Mouse (Mus musculus): ENCODE measurements around the gene Myh2. TPM values are rescaled to one million over a fixed set of nuclear protein-coding genes. Genes with fewer than 3 reads are reported as not detected.

Myh2 gene
- polyA plus RNA-seq, 1 experiment = 6.8 TPM

GRCm38 (mm10) chr11:67236799-67237198, 66.0 kb downstream of the Myh2 start:
- Histone ChIP-seq H3K27ac (ENCODE audit: control insufficient read depth, insufficient read depth, low read depth, low read length, poor library complexity) (no peak overlapping the region), H3K4me1 (ENCODE audit: control insufficient read depth, insufficient read depth, low read length) (no peaks in the 10 kb centered on the region), H3K4me3 (replicated peaks; ENCODE audit: control insufficient read depth, low read depth, low read length) (no peak overlapping the region)
- WGBS = 74% methylated on average over 9 of the region's 9 CpGs
- TF ChIP-seq POLR2A (IDR thresholded peaks at IDR 0.05; ENCODE audit: borderline replicate concordance, control insufficient read depth, low read depth, low read length) (no peak), CTCF (IDR thresholded peaks at IDR 0.05; ENCODE audit: control insufficient read depth, insufficient read depth, low read length) (no peak)

- no peak for TF ChIP-seq CTCF (IDR thresholded peaks at IDR 0.05; ENCODE audit: control insufficient read depth, insufficient read depth, low read length)
- TF ChIP-seq POLR2A (IDR thresholded peaks at IDR 0.05; ENCODE audit: borderline replicate concordance, control insufficient read depth, low read depth, low read length) = no peak
- WGBS = 81% methylated on average over 5 of the region's 5 CpGs
- Histone ChIP-seq H3K4me3 (replicated peaks; ENCODE audit: control insufficient read depth, low read depth, low read length) (no peak within 1 kb of the TSS), H3K4me1 (ENCODE audit: control insufficient read depth, insufficient read depth, low read length) (no peaks in the 10 kb centered on the region), H3K27ac (ENCODE audit: control insufficient read depth, insufficient read depth, low read depth, low read length, poor library complexity) (no peak within 1 kb of the TSS)
These were observed 66.8 kb downstream of the Myh2 start, which contains the start of gene Myh4 for GRCm38 (mm10) chr11:67237481-67238079. Gene Myh4 (plus strand): TSS chr11:67238029.

- 84% methylated on average over 6 of the region's 6 CpGs for WGBS
- no peaks in the 10 kb centered on the region for H3K4me1 ChIP-seq (ENCODE audit: control insufficient read depth, insufficient read depth, low read length)
- TF ChIP-seq POLR2A (IDR thresholded peaks at IDR 0.05; ENCODE audit: borderline replicate concordance, control insufficient read depth, low read depth, low read length) (no peak), CTCF (IDR thresholded peaks at IDR 0.05; ENCODE audit: control insufficient read depth, insufficient read depth, low read length) (no peak)
- H3K4me3 ChIP-seq (replicated peaks; ENCODE audit: control insufficient read depth, low read depth, low read length) = no peak overlapping the region
- H3K27ac ChIP-seq (ENCODE audit: control insufficient read depth, insufficient read depth, low read depth, low read length, poor library complexity) = no peak overlapping the region
These were observed 70.2 kb downstream of the Myh2 start for GRCm38 (mm10) chr11:67241051-67241450.

Other genes with a start within 250 kb of the Myh2 start
- not detected in 2 replicates for gene Tmem238l, start 214.4 kb upstream of the Myh2 start, polyA plus RNA-seq (2011; ENCODE audit: insufficient read depth, insufficient read length, low replicate concordance, missing spikeins)
- 0.61 TPM in 1 of 2 replicates, not detected in the other for gene Tmem220, start 145.9 kb upstream of the Myh2 start, polyA plus RNA-seq (2011; ENCODE audit: insufficient read depth, insufficient read length, low replicate concordance, missing spikeins)
- 6.9 and 15.4 TPM in 2 replicates for gene Adprm, start 118.4 kb upstream of the Myh2 start, polyA plus RNA-seq (2011; ENCODE audit: insufficient read depth, insufficient read length, low replicate concordance, missing spikeins)
- 3.2 and 5.0 TPM in 2 replicates for gene Sco1, start 118.4 kb upstream of the Myh2 start, polyA plus RNA-seq (2011; ENCODE audit: insufficient read depth, insufficient read length, low replicate concordance, missing spikeins)
- gene Myh3, start 92.7 kb upstream of the Myh2 start, polyA plus RNA-seq (2011; ENCODE audit: insufficient read depth, insufficient read length, low replicate concordance, missing spikeins) = not detected in 2 replicates
- 11.4 and 12.9 TPM in 2 replicates for gene Myh1, start 29.0 kb downstream of the Myh2 start, polyA plus RNA-seq (2011; ENCODE audit: insufficient read depth, insufficient read length, low replicate concordance, missing spikeins)
- gene Myh4, start 67.0 kb downstream of the Myh2 start, polyA plus RNA-seq (2011; ENCODE audit: insufficient read depth, insufficient read length, low replicate concordance, missing spikeins) = 1.8 and 4.4 TPM in 2 replicates
- not detected in 2 replicates for gene Myh8, start 106.1 kb downstream of the Myh2 start, polyA plus RNA-seq (2011; ENCODE audit: insufficient read depth, insufficient read length, low replicate concordance, missing spikeins)
- not detected in 2 replicates for gene Myh13, start 150.6 kb downstream of the Myh2 start, polyA plus RNA-seq (2011; ENCODE audit: insufficient read depth, insufficient read length, low replicate concordance, missing spikeins)